Mouse (Mus musculus): ENCODE measurements around the gene Unc5cl. TPM values are rescaled to one million over a fixed set of nuclear protein-coding genes. Genes with fewer than 3 reads are reported as not detected.

Gene Unc5cl
- total and polyA plus RNA-seq, 3 experiments: 0.21 to 0.27 (median 0.23) TPM

DNA sequence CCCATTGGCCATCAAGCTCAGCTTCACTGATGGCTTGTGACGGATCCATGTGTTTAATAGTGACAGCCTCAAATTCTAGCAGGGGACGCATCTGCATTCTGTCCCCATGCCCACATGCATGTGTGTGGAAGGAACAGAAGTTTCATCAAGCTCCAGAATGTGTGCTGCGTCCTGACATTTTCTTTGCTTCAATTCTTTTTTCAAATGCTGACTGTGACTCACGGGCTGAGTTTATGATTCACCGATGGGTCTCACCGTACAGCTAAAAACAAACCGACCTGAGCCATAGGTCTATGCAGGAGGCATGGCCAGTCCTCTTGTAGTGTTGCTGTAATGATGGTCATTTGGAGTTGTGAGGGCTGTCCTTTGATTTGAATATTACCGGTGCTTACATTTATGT is 110.2 kb downstream of the Unc5cl start:
- Histone ChIP-seq H3K9ac (ENCODE audit: low read depth, low read length) (no peak overlapping the region), H3K27ac (no peak overlapping the region), H3K79me2 (replicated peaks; ENCODE audit: control insufficient read depth, insufficient read depth, low read length) (no peaks in the 10 kb centered on the region), H3K4me1 (ENCODE audit: control insufficient read depth, insufficient read depth, low read length) (no peaks in the 10 kb centered on the region), H3K27me3 (ENCODE audit: control insufficient read depth, insufficient read depth, low read length) (no peaks in the 10 kb centered on the region), H3K36me3 (ENCODE audit: control insufficient read depth, insufficient read depth, low read length) (no peaks in the 10 kb centered on the region), H3K4me3 (no peak overlapping the region)
- no peak for DNase-seq
- 86% methylated on average over 8 of the region's 8 CpGs for WGBS
- TF ChIP-seq CTCF (IDR thresholded peaks at IDR 0.05) (no peak), POLR2A (IDR thresholded peaks at IDR 0.05; ENCODE audit: insufficient read depth, low read depth, low read length) (no peak), EP300 (IDR thresholded peaks at IDR 0.05; ENCODE audit: insufficient read depth, low read depth, low read length) (no peak)
- intact Hi-C loops (cut with DNase I): no loop called here

- intact Hi-C loops (cut with DNase I): no loop called here
- Histone ChIP-seq H3K79me2 (replicated peaks; ENCODE audit: control insufficient read depth, insufficient read depth, low read length) (no peaks in the 10 kb centered on the region), H3K36me3 (ENCODE audit: control insufficient read depth, insufficient read depth, low read length) (no peaks in the 10 kb centered on the region), H3K9ac (ENCODE audit: low read depth, low read length) (no peak overlapping the region), H3K27ac (no peak overlapping the region), H3K4me3 (no peak overlapping the region), H3K27me3 (ENCODE audit: control insufficient read depth, insufficient read depth, low read length) (no peaks in the 10 kb centered on the region), H3K4me1 (ENCODE audit: control insufficient read depth, insufficient read depth, low read length) (no peaks in the 10 kb centered on the region)
- no peak for DNase-seq
- TF ChIP-seq EP300 (IDR thresholded peaks at IDR 0.05; ENCODE audit: insufficient read depth, low read depth, low read length) (no peak), POLR2A (IDR thresholded peaks at IDR 0.05; ENCODE audit: insufficient read depth, low read depth, low read length) (no peak), CTCF (IDR thresholded peaks at IDR 0.05) (no peak)
- 81% methylated on average over 4 of the region's 4 CpGs for WGBS
These were observed 115.0 kb downstream of the Unc5cl start for GRCm38 (mm10) chr17:48569656-48570055.

- DNase-seq: no peak
- H3K79me2 ChIP-seq (replicated peaks; ENCODE audit: control insufficient read depth, insufficient read depth, low read length): no peaks in the 10 kb centered on the region
- H3K4me3 ChIP-seq: no peak overlapping the region
- H3K27me3 ChIP-seq (ENCODE audit: control insufficient read depth, insufficient read depth, low read length): no peaks in the 10 kb centered on the region
- intact Hi-C loops (cut with DNase I): no loop called here
- no peak for TF ChIP-seq EP300 (IDR thresholded peaks at IDR 0.05; ENCODE audit: insufficient read depth, low read depth, low read length)
- no peak for TF ChIP-seq CTCF (IDR thresholded peaks at IDR 0.05)
- no peak for TF ChIP-seq POLR2A (IDR thresholded peaks at IDR 0.05; ENCODE audit: insufficient read depth, low read depth, low read length)
- 47% methylated on average over 5 of the region's 5 CpGs for WGBS
- no peak overlapping the region for H3K27ac ChIP-seq
- no peaks in the 10 kb centered on the region for H3K36me3 ChIP-seq (ENCODE audit: control insufficient read depth, insufficient read depth, low read length)
- no peaks in the 10 kb centered on the region for H3K4me1 ChIP-seq (ENCODE audit: control insufficient read depth, insufficient read depth, low read length)
- no peak overlapping the region for H3K9ac ChIP-seq (ENCODE audit: low read depth, low read length)
These were observed 126.5 kb downstream of the Unc5cl start for GRCm38 (mm10) chr17:48581153-48581552.

DNA sequence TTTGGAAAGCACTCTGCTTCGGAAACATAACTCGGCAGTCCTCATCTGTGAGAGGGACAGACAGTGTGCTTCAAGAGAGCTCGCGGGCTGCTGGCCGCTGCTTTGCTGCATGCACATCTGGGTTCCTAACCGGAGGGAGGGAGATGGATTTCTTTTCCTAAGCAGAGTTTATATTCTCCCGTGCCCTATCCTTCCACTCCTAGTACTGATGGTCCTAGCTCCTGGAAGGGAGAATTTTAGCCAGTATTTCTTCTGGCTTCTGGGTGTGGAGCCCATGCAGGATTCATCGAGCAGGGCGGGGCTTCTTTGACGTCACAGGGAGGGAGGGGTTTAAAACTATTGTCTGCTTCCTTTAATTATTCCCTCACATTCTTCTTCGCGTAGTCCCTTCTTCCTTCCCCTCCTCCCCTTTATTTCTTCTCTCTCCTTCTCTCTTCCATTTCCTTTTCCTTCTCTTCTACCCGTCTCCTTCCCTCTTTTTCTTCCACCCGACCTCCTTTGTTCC is 127.8 kb downstream of the Unc5cl start:
- WGBS: 43% methylated on average over 14 of the region's 14 CpGs
- Histone ChIP-seq H3K4me1 (ENCODE audit: control insufficient read depth, insufficient read depth, low read length) (no peaks in the 10 kb centered on the region), H3K27ac (no peak overlapping the region), H3K79me2 (replicated peaks; ENCODE audit: control insufficient read depth, insufficient read depth, low read length) (no peaks in the 10 kb centered on the region), H3K4me3 (no peak overlapping the region), H3K36me3 (ENCODE audit: control insufficient read depth, insufficient read depth, low read length) (no peaks in the 10 kb centered on the region), H3K27me3 (ENCODE audit: control insufficient read depth, insufficient read depth, low read length) (no peaks in the 10 kb centered on the region), H3K9ac (ENCODE audit: low read depth, low read length) (no peak overlapping the region)
- DNase-seq: peak in 1 of 2 experiments; percentile 4
- TF ChIP-seq EP300 (IDR thresholded peaks at IDR 0.05; ENCODE audit: insufficient read depth, low read depth, low read length) (no peak), POLR2A (IDR thresholded peaks at IDR 0.05; ENCODE audit: insufficient read depth, low read depth, low read length) (no peak), CTCF (IDR thresholded peaks at IDR 0.05) (no peak)
- intact Hi-C loops (cut with DNase I): no loop called here

GRCm38 (mm10) chr17:48583401-48583800 is 128.7 kb downstream of the Unc5cl start:
- no peaks in the 10 kb centered on the region for H3K36me3 ChIP-seq (ENCODE audit: control insufficient read depth, insufficient read depth, low read length)
- no peak overlapping the region for H3K27ac ChIP-seq
- DNase-seq: peak in 1 of 2 experiments; percentile 4
- H3K4me1 ChIP-seq (ENCODE audit: control insufficient read depth, insufficient read depth, low read length): no peaks in the 10 kb centered on the region
- 65% methylated on average over 11 of the region's 11 CpGs for WGBS
- H3K27me3 ChIP-seq (ENCODE audit: control insufficient read depth, insufficient read depth, low read length): no peaks in the 10 kb centered on the region
- H3K4me3 ChIP-seq: no peak overlapping the region
- H3K79me2 ChIP-seq (replicated peaks; ENCODE audit: control insufficient read depth, insufficient read depth, low read length): no peaks in the 10 kb centered on the region
- intact Hi-C loops (cut with DNase I): no loop called here
- no peak overlapping the region for H3K9ac ChIP-seq (ENCODE audit: low read depth, low read length)
- no peak for TF ChIP-seq CTCF (IDR thresholded peaks at IDR 0.05)

GRCm38 (mm10) chr17:48585902-48586359 is 131.2 kb downstream of the Unc5cl start:
- H3K27ac ChIP-seq: no peak overlapping the region
- H3K4me3 ChIP-seq: no peak overlapping the region
- no peak overlapping the region for H3K9ac ChIP-seq (ENCODE audit: low read depth, low read length)
- whole genome bisulfite sequencing: 2% methylated on average over 14 of the region's 14 CpGs
- H3K79me2 ChIP-seq (replicated peaks; ENCODE audit: control insufficient read depth, insufficient read depth, low read length): no peaks in the 10 kb centered on the region
- H3K27me3 ChIP-seq (ENCODE audit: control insufficient read depth, insufficient read depth, low read length): no peaks in the 10 kb centered on the region
- no peaks in the 10 kb centered on the region for H3K4me1 ChIP-seq (ENCODE audit: control insufficient read depth, insufficient read depth, low read length)
- intact Hi-C loops (cut with DNase I): no loop called here
- H3K36me3 ChIP-seq (ENCODE audit: control insufficient read depth, insufficient read depth, low read length): no peaks in the 10 kb centered on the region
- TF ChIP-seq POLR2A (IDR thresholded peaks at IDR 0.05; ENCODE audit: insufficient read depth, low read depth, low read length): no peak
- no peak for TF ChIP-seq EP300 (IDR thresholded peaks at IDR 0.05; ENCODE audit: insufficient read depth, low read depth, low read length)
- no peak for TF ChIP-seq CTCF (IDR thresholded peaks at IDR 0.05)
- DNase-seq: peak in 1 of 2 experiments; percentile 6
